Mouse (Mus musculus) ES-Bruce4 (cell line): ENCODE results near the gene Chek2. TPM values are rescaled to one million over a fixed set of nuclear protein-coding genes. Genes with fewer than 3 reads are reported as not detected.
A peak's percentile ranks its signal among the peaks of the same experiment; 100 is the strongest.

Experiments used
- H3K27ac ChIP-seq: 2 replicates; pipeline ENCODE4 v1.5.1; 2012; ENCODE audit warnings: low read length, inconsistent platforms; ENCODE audit not compliant: insufficient read depth
- H3K27me3 ChIP-seq: 2 replicates; pipeline ENCODE4 v1.6.1; 2012; ENCODE audit warnings: mild to moderate bottlenecking, low read length, inconsistent platforms; ENCODE audit not compliant: control insufficient read depth, poor library complexity, insufficient read depth, severe bottlenecking
- H3K36me3 ChIP-seq: 2 replicates; pipeline ENCODE4 v1.6.1; 2012; ENCODE audit warnings: inconsistent platforms, mild to moderate bottlenecking, low read length, moderate library complexity; ENCODE audit not compliant: control insufficient read depth, poor library complexity, insufficient read depth, severe bottlenecking
- H3K4me1 ChIP-seq: one replicate; pipeline ENCODE4 v1.8.1; 2011; ENCODE audit warnings: low read length; ENCODE audit not compliant: control insufficient read depth, insufficient read depth
- H3K4me3 ChIP-seq: 2 replicates; pipeline ENCODE4 v1.5.1; 2011; ENCODE audit warnings: low read depth, mild to moderate bottlenecking, low read length
- H3K9ac ChIP-seq: 2 replicates; pipeline ENCODE4 v1.6.1; 2012; ENCODE audit warnings: low read depth, mild to moderate bottlenecking, inconsistent platforms; ENCODE audit not compliant: poor library complexity, severe bottlenecking
- H3K9me3 ChIP-seq: replicated peaks from 2 replicates; pipeline ENCODE4 v1.6.1; 2012; ENCODE audit warnings: mild to moderate bottlenecking, low read length, inconsistent platforms; ENCODE audit not compliant: control insufficient read depth, poor library complexity, insufficient read depth, severe bottlenecking
- CTCF ChIP-seq: IDR thresholded peaks from one replicate; pipeline ENCODE4 v1.8.1; 2011; ENCODE audit warnings: low read depth, low read length
- EP300 ChIP-seq: IDR thresholded peaks from 2 replicates; pipeline ENCODE4 v1.6.1; 2011; ENCODE audit warnings: low read depth, low read length; ENCODE audit not compliant: insufficient read depth
- POLR2A ChIP-seq: IDR thresholded peaks from one replicate; pipeline ENCODE4 v1.8.1; 2011; ENCODE audit warnings: low read length; ENCODE audit not compliant: insufficient read depth
- polyA plus RNA-seq: library from polyadenylated mRNA; stranded (reverse); fragments of >200 nt; gene quantifications from 2 replicates; pipeline ENCODE4 v1.2.4, GENCODE M21; 2011; ENCODE audit warnings: low read depth; ENCODE audit not compliant: missing spikeins, insufficient read depth, insufficient read length

The Chek2 gene
- polyA plus RNA-seq, 1 experiment: 107 TPM

GRCm38 (mm10) chr5:110879042-110879441 lies 39.3 kb downstream of the Chek2 start:
- TF ChIP-seq POLR2A (no peak), EP300 (no peak), CTCF (no peak)
- H3K36me3 ChIP-seq: peaks cover 1% of the 10 kb centered on the region
- no peak overlapping the region for H3K27ac ChIP-seq
- no peaks in the 10 kb centered on the region for H3K9me3 ChIP-seq
- H3K4me1 ChIP-seq: no peaks in the 10 kb centered on the region
- no peaks in the 10 kb centered on the region for H3K27me3 ChIP-seq
- H3K4me3 ChIP-seq: peak overlapping the region; percentile 66
- peak overlapping the region; percentile 59 for H3K9ac ChIP-seq

DNA sequence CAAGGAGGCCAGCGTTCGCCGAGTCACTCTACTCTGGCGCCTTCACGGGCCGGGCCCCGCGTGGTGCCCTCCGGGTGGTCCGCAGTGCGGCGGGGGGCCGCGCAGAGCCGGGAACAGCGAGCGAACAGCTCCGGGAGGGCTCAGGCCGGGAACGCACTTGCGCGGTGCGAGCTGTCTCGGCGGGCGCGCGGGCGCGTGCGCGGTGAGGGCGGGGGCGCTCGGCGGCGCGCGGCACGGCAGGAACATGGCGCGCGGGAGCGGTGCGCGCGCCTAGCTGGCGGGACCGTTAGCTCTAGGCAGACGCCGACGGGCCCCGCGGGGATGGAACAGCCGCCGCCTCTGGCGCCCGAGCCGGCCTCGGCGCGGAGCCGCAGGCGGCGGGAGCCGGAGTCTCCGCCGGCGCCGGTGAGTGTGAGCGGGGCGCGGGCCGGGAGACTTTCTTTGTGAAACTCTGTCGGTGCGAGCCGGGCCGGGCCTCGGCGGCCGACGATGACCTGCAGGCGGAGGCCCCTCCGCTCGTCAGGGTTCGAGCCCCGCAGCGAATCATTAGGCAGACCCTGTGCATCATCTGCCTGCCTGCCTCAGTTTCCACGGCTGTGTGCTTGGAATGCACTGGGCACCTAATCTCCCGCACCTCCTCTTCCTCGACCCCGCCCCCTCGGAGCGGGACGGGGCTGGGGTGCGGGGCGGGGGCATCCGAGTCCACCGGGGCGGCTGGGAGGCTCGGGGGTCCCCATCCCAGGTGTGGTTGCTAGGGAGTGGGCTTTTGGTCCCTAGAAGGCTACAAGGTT lies 40.0 kb downstream of the Chek2 start, which contains the start of gene Ttc28:
TSS of gene Ttc28 (plus strand) at position 220 of the 791 bp plus-strand sequence.
- Histone ChIP-seq H3K9ac (peak within 1 kb of the TSS; percentile 59), H3K4me1 (no peaks in the 10 kb centered on the region), H3K27me3 (no peaks in the 10 kb centered on the region), H3K27ac (no peak within 1 kb of the TSS), H3K4me3 (peak within 1 kb of the TSS; percentile 66), H3K36me3 (no peaks in the 10 kb centered on the region), H3K9me3 (no peaks in the 10 kb centered on the region)
- TF ChIP-seq POLR2A: no peak
- TF ChIP-seq CTCF: no peak
- TF ChIP-seq EP300: peak; percentile 18; the same call in 1 of the 2 replicates

GRCm38 (mm10) chr5:110888596-110888995 lies 48.8 kb downstream of the Chek2 start:
- H3K4me1 ChIP-seq: no peaks in the 10 kb centered on the region
- H3K4me3 ChIP-seq: no peak overlapping the region
- no peaks in the 10 kb centered on the region for H3K36me3 ChIP-seq
- H3K9me3 ChIP-seq: no peaks in the 10 kb centered on the region
- H3K9ac ChIP-seq: no peak overlapping the region
- TF ChIP-seq CTCF: no peak
- no peak for TF ChIP-seq EP300
- no peak for TF ChIP-seq POLR2A
- no peaks in the 10 kb centered on the region for H3K27me3 ChIP-seq
- H3K27ac ChIP-seq: no peak overlapping the region

GRCm38 (mm10) chr5:110889945-110890344 lies 50.2 kb downstream of the Chek2 start:
- TF ChIP-seq POLR2A (no peak), EP300 (no peak), CTCF (no peak)
- Histone ChIP-seq H3K4me1 (no peaks in the 10 kb centered on the region), H3K4me3 (no peak overlapping the region), H3K9me3 (no peaks in the 10 kb centered on the region), H3K9ac (no peak overlapping the region), H3K27me3 (no peaks in the 10 kb centered on the region), H3K27ac (no peak overlapping the region), H3K36me3 (no peaks in the 10 kb centered on the region)

DNA sequence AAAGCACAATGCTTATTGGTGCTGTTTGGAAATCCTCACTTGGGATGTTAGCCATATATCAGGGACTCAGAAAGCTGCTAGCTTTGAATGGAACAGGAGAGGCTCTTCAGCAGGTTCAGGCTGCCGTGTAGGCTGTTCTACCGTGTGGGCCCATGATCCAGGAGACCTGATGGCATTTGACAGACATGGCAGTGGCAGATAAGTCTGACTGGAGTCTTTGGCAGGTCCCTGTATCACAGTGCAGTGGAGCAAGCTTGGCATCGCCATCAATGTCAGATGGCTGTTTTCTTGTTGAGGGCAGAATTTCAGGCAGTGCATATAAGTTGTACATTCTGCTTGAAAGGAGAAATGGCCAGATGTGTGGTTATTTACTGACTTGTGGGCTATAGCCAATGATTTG lies 50.8 kb downstream of the Chek2 start:
- Histone ChIP-seq H3K27me3 (no peaks in the 10 kb centered on the region), H3K9me3 (no peaks in the 10 kb centered on the region), H3K4me3 (no peak overlapping the region), H3K4me1 (no peaks in the 10 kb centered on the region), H3K27ac (no peak overlapping the region), H3K36me3 (no peaks in the 10 kb centered on the region), H3K9ac (no peak overlapping the region)
- TF ChIP-seq CTCF (no peak), EP300 (no peak), POLR2A (no peak)

GRCm38 (mm10) chr5:110897114-110897788 lies 57.5 kb downstream of the Chek2 start:
- no peak for TF ChIP-seq POLR2A
- TF ChIP-seq EP300: no peak
- no peak for TF ChIP-seq CTCF
- H3K9me3 ChIP-seq: no peaks in the 10 kb centered on the region
- H3K36me3 ChIP-seq: no peaks in the 10 kb centered on the region
- no peaks in the 10 kb centered on the region for H3K4me1 ChIP-seq
- no peak overlapping the region for H3K9ac ChIP-seq
- no peaks in the 10 kb centered on the region for H3K27me3 ChIP-seq
- no peak overlapping the region for H3K4me3 ChIP-seq
- H3K27ac ChIP-seq: no peak overlapping the region
